Mouse (Mus musculus) limb, embryonic 10.5 days (tissue): ENCODE results near the gene Ggct. TPM values are rescaled to one million over a fixed set of nuclear protein-coding genes. Genes with fewer than 3 reads are reported as not detected.

Source experiments
- DNase-seq: peaks from one replicate; pipeline ENCODE4 v3.0.0-alpha.2; 2017; ENCODE audit warnings: low spot score
- H3K27ac ChIP-seq: fragments of 300-500 bp; sonication (generic); 2 replicates; pipeline ENCODE4 v1.5.1; 2016; ENCODE audit warnings: mild to moderate bottlenecking
- H3K27me3 ChIP-seq: fragments of 300-500 bp; sonication (generic); 2 replicates; pipeline ENCODE4 v1.6.1; 2016; ENCODE audit warnings: low read depth, mild to moderate bottlenecking; ENCODE audit not compliant: poor library complexity, severe bottlenecking
- H3K36me3 ChIP-seq: fragments of 300-500 bp; sonication (generic); 2 replicates; pipeline ENCODE4 v1.6.1; 2016; ENCODE audit warnings: mild to moderate bottlenecking, moderate library complexity
- H3K4me1 ChIP-seq: fragments of 300-500 bp; sonication (generic); 2 replicates; pipeline ENCODE4 v1.6.1; 2016
- H3K4me3 ChIP-seq: fragments of 300-500 bp; sonication (generic); 2 replicates; pipeline ENCODE4 v1.5.1; 2016; ENCODE audit warnings: mild to moderate bottlenecking, moderate library complexity
- H3K9me3 ChIP-seq: fragments of 300-500 bp; sonication (generic); replicated peaks from 2 replicates; pipeline ENCODE4 v1.6.1; 2016; ENCODE audit warnings: mild to moderate bottlenecking
- WGBS: fragments of 180-500 bp; shearing (Covaris S2); methylation state at CpG from one replicate; pipeline ENCODE4 v1.1.7; 2016; 5-methylcytosine and 5-hydroxymethylcytosine counted together
- polyA plus RNA-seq: library from polyadenylated mRNA; unstranded; fragments of >200 nt; fragmentation: Nextera tagmentation; extraction: Ambion mirVana; gene quantifications from 2 replicates; pipeline ENCODE4 v1.2.1, GENCODE M21; 2016

The Ggct gene
- polyA plus RNA-seq, 1 experiment from 2014 or later = 8.5 TPM

DNA sequence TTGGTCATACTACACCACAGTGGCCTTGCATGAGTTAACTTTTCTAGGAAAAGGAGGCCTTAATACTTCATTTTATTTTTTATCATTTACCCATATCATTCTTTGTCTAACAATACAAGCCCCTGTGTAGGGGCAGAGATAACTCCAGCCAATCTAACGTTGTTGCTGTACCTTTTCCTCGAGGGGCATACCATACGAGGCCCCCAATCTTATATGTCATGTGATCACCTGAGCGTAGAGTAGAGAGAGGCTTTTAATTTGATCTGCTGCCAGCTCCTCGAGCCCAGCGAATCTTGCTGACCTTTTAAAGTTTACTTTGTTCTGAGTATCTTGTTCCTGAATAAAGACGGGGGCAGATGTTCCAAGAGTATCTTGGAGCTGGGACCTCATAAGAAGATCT lies 19.8 kb upstream of the Ggct start:
- Histone ChIP-seq H3K4me1 (peaks cover 13% of the 10 kb centered on the region), H3K27me3 (peaks cover 8% of the 10 kb centered on the region), H3K4me3 (no peak overlapping the region), H3K36me3 (no peaks in the 10 kb centered on the region), H3K27ac (no peak overlapping the region), H3K9me3 (no peaks in the 10 kb centered on the region)
- no peak for DNase-seq
- WGBS = 88% methylated on average over 7 of the region's 7 CpGs

DNA sequence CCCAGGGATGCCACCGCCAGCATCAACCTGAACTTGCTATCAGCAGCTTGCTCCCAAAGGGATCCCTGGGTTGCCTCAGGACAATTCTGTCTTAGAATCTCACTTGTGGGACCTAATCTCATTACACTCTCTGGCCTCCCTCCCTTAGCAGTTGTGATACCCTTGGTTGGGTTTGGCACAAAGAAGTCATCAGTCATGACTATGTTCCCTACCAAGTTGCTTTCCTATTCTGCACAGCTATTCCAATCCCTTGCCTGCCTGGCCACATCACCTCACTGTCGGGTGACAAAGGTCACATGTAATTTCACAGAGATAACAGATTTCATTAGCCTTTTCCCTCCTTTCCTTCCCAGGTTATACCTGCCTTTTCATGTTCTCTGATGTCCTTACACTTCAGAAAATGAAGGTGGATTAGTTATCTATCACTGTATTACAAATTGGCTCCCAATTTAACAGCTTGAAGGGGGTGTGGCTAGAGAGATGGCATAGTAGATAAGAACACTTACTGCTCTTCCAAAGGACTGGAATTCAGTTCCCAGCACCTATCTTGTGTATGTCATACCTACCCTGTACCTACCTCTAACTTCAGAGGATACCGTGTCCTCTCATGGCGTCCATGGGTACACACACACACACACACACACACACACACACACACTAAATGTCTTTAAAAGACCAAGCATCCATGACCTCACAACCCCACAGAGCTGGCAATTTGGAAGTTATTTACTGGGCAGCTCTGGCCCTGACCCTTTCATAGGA lies 17.8 kb upstream of the Ggct start:
- no peak for DNase-seq
- 79% methylated on average over 4 of the region's 4 CpGs for WGBS
- H3K4me1 ChIP-seq = no peaks in the 10 kb centered on the region
- H3K4me3 ChIP-seq = peak overlapping the region; percentile 13; the same call in 1 of the 2 replicates
- H3K36me3 ChIP-seq = no peaks in the 10 kb centered on the region
- peaks cover 8% of the 10 kb centered on the region for H3K27me3 ChIP-seq
- H3K27ac ChIP-seq = peak overlapping the region; percentile 56; the same call in 1 of the 2 replicates
- H3K9me3 ChIP-seq = no peaks in the 10 kb centered on the region

DNA sequence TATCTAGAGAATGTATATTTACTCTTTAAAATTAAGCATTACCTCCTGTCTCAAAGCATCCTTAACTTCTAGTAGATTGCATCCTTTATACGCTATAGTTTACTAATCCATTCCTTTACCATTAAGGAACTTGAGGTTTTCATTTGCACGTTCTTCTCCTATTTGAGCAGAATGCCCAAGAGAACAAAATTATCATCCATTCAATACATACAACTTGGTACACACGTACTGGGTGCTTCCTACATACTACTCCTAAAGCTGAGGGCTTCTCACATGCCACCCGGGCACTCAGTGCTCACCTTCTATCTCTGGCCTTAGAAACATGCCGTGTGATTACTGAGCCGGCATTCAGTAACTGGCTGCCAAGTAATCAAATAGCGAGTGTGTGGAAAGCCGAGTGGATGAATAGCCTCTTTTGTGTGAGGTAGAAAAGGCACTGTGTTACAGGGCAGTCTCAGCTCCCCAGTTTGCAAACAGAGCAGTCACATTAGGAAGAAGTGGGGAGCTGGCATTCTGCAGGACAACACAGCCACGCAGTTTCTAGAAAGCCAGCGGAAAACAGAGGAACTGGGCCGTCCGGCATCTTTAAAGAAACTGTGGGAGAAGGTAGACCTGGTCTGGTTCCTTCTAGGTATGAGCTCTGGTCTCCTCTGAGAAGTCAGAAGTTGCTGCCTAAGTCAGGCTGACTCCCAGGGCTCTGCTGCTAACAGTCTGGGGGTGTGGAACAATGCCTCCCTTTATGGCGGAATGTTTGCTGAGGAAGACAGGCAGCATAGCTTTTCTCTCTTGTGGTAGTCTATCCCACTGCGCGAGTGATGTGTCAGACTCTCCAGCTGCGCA lies 16.9 kb upstream of the Ggct start:
- Histone ChIP-seq H3K9me3 (no peaks in the 10 kb centered on the region), H3K27ac (peak overlapping the region; percentile 56; the same call in 1 of the 2 replicates), H3K36me3 (no peaks in the 10 kb centered on the region), H3K27me3 (peaks cover 8% of the 10 kb centered on the region), H3K4me3 (peak overlapping the region; percentile 13; the same call in 1 of the 2 replicates), H3K4me1 (no peaks in the 10 kb centered on the region)
- no peak for DNase-seq
- 49% methylated on average over 16 of the region's 16 CpGs for WGBS

DNA sequence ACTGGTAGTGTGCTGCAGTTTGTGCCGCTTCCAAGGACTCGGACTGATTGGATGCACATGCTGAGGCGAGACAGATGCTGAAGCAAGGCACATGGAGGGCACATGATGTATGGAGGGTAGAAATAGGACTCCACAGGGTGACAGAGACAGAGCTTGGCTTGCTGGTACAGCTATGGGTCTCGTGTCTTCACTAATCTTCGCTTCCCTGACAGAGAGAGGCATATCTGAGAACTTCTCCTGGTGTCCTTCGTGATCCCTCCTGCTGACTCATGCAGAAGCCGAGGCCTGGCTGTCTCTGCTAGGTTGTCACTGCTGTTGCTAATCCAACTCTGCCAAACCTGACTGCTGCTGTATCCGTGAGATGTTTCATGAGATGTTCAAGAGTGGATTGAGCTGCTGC lies 15.7 kb upstream of the Ggct start:
- DNase-seq = no peak
- Histone ChIP-seq H3K36me3 (no peaks in the 10 kb centered on the region), H3K27me3 (peaks cover 8% of the 10 kb centered on the region), H3K4me3 (no peak overlapping the region), H3K4me1 (no peaks in the 10 kb centered on the region), H3K27ac (no peak overlapping the region), H3K9me3 (no peaks in the 10 kb centered on the region)
- 84% methylated on average over 8 of the region's 8 CpGs for WGBS

DNA sequence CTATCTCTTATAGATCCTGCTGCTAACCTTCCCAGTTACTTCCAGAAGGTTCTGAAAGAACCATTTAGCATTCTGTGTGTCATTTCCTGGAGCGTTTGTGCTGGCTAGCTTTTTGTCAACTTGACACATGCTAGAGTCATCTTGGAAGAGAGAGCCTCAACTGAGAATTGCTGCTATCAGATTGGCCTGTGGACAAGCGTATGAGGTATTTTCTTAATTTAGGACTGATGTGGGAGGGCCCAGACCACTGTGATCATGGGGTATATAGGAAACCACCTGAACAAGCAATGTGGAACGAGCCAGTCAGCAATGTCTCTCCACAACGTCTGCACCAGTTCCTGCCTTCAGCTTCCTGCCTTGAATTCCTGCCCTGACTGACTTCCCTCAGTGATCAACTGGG lies 10.8 kb upstream of the Ggct start:
- H3K4me1 ChIP-seq = no peaks in the 10 kb centered on the region
- H3K4me3 ChIP-seq = no peak overlapping the region
- no peaks in the 10 kb centered on the region for H3K9me3 ChIP-seq
- no peak for DNase-seq
- no peaks in the 10 kb centered on the region for H3K27me3 ChIP-seq
- H3K27ac ChIP-seq = no peak overlapping the region
- WGBS = 83% methylated on average over 4 of the region's 4 CpGs
- no peaks in the 10 kb centered on the region for H3K36me3 ChIP-seq

DNA sequence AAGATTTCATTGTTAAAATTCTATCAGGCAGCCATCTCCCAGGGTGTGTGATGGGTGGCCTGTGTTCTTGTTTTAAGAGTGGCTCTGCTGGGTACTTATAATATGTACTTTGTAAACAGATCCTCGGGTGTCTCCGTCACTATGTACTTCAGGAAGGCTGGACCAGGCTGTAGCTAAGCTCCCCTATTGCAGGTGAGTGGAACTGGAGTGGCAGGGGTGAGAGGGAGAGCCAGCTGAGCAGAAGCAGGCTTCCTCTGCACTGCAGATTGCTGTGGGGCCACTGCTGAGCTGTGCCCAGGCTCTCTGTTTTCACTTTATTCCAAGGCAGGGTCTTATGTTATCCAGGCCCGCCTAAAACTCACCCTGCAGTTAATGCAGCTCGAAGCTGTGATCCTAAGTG lies 9.7 kb upstream of the Ggct start:
- Histone ChIP-seq H3K36me3 (no peaks in the 10 kb centered on the region), H3K27me3 (no peaks in the 10 kb centered on the region), H3K27ac (no peak overlapping the region), H3K4me3 (no peak overlapping the region), H3K4me1 (no peaks in the 10 kb centered on the region), H3K9me3 (no peaks in the 10 kb centered on the region)
- WGBS = 79% methylated on average over 4 of the region's 4 CpGs
- DNase-seq = no peak

DNA sequence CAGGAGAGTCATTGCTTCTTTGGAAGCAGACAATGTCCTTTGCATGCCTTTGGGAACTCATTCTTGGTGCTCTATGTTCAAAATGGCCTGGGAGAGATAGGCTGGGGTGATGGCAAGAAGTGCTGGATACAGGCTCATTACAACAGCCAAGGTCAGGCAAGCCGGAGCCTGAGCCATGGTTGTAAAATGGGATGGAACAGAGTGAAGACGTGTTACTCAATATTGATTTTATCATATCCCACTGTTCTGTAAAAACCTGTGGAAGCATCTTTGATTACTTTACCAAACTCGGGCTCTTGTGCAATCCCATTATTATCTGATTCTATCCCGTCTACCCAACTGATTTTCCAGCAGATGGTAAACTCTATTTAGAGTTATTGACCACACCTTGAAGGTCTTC lies 8.6 kb upstream of the Ggct start:
- Histone ChIP-seq H3K9me3 (no peaks in the 10 kb centered on the region), H3K27ac (no peak overlapping the region), H3K36me3 (no peaks in the 10 kb centered on the region), H3K4me3 (no peak overlapping the region), H3K27me3 (no peaks in the 10 kb centered on the region), H3K4me1 (no peaks in the 10 kb centered on the region)
- 88% methylated on average over 4 of the region's 4 CpGs for WGBS
- no peak for DNase-seq

DNA sequence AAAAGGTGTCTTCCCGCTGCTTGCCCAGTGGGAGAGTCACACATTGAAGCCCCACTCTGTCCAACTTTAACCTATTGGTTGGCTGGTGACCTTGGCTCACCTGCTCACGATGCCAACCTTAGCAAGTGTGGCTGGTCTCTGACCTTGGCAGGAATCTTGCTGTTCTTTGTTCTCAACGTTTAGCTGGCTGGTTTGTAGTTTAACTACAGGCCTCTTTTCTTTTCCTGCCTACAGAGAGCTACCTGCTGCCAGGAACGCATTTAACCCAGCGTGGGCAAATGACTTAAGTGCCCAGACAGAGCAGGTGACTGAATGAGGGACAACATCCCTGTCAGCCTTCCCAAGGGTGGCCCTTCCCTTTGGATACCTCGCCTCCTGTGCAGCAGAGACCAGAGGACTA lies 5.0 kb upstream of the Ggct start:
- H3K27ac ChIP-seq = no peak overlapping the region
- H3K27me3 ChIP-seq = no peaks in the 10 kb centered on the region
- no peak overlapping the region for H3K4me3 ChIP-seq
- WGBS = 84% methylated on average over 6 of the region's 6 CpGs
- H3K9me3 ChIP-seq = no peaks in the 10 kb centered on the region
- H3K4me1 ChIP-seq = peaks cover 5% of the 10 kb centered on the region; the same call in 1 of the 2 replicates
- no peaks in the 10 kb centered on the region for H3K36me3 ChIP-seq
- no peak for DNase-seq

DNA sequence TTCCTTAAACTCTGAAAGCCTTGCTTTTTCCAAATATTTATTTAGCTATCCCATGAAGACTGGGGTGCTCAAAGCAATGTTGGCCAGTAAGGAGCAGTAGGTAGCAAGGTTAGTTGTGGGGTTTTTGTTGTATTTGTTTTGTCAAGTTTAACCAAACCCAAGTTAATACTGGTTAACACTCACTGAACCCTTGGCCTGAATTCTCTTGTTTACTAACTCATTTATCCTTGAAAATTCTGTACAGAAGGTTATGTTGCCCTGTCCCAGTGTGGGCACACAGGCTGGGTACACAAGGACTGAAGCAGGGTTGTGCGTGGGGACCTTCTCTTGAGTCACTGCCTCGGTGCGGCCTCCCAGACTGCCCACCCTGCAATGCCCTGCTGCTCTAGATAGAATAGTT lies 3.6 kb upstream of the Ggct start:
- H3K4me3 ChIP-seq = no peak overlapping the region
- no peak for DNase-seq
- WGBS = 88% methylated on average over 3 of the region's 3 CpGs
- H3K4me1 ChIP-seq = peaks cover 15% of the 10 kb centered on the region
- H3K9me3 ChIP-seq = no peaks in the 10 kb centered on the region
- no peaks in the 10 kb centered on the region for H3K27me3 ChIP-seq
- no peaks in the 10 kb centered on the region for H3K36me3 ChIP-seq
- H3K27ac ChIP-seq = no peak overlapping the region

DNA sequence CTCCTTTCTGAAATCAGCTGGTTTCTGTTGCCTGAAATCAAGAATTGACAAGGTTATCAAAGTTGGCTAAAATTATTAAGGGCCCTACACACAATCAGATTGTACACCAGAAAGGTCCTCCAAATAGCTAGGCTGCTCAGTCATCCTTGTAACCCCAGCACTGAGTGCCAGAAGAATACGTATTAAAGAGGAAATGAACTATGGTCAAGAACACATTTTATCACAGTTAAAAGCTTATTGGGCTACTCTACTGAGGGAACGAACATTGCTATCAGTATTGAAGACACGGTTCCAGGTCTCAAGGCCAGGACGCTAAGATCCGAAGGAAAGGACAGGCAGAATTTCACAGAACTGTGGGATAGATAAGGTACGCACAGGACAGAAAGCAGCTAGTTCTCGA lies 609 bp downstream of the Ggct start:
- whole genome bisulfite sequencing = 11% methylated on average over 7 of the region's 7 CpGs
- Histone ChIP-seq H3K36me3 (no peaks in the 10 kb centered on the region), H3K27me3 (no peaks in the 10 kb centered on the region), H3K27ac (peak overlapping the region; percentile 73), H3K4me1 (peaks cover 15% of the 10 kb centered on the region), H3K9me3 (no peaks in the 10 kb centered on the region), H3K4me3 (peak overlapping the region; percentile 61)
- no peak for DNase-seq

DNA sequence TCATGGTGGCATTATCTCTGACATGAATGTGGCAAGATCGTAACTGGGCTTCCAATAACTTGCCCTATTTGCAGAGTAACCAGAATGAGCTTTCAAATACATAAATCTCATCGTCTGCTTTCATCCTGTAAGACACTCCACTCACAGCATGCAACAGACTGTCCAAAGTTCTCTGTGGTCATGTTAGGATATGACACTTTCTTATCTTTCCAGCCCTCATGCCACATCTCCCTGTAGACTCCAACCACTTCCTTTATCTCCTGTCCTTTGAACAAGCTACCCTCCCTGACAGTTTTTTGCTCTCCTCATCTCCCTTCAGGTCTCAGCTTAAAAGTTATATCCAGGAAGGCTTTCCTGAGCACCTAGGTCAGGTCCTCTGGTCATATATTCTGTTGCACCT lies 1.6 kb downstream of the Ggct start:
- Histone ChIP-seq H3K9me3 (no peaks in the 10 kb centered on the region), H3K4me1 (peaks cover 15% of the 10 kb centered on the region), H3K36me3 (no peaks in the 10 kb centered on the region), H3K27me3 (no peaks in the 10 kb centered on the region), H3K4me3 (no peak overlapping the region), H3K27ac (no peak overlapping the region)
- no peak for DNase-seq
- WGBS = 95% methylated on average over 2 of the region's 2 CpGs

DNA sequence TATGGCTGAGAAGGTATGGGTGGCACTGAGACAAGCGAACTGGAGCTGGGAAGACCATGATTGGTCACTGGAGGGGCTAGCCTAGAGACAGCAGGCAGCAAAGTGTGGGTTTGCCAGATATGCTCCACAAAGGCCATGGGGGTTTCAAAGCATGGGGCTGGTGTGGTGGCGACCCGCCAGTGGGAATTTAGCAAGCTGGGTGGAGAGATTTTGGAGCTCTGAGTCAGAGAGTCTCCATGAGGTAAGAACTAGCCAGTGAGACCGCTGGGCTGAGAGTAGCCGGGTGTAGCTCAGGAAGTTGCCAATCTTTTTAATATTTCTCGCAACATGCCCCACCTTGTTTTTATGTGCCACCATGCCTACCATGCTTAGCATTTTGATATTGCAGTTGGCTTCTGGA lies 4.6 kb downstream of the Ggct start:
- Histone ChIP-seq H3K27me3 (no peaks in the 10 kb centered on the region), H3K9me3 (no peaks in the 10 kb centered on the region), H3K36me3 (no peaks in the 10 kb centered on the region), H3K4me3 (no peak overlapping the region), H3K27ac (no peak overlapping the region), H3K4me1 (peaks cover 12% of the 10 kb centered on the region)
- DNase-seq = no peak
- WGBS = 96% methylated on average over 6 of the region's 6 CpGs

DNA sequence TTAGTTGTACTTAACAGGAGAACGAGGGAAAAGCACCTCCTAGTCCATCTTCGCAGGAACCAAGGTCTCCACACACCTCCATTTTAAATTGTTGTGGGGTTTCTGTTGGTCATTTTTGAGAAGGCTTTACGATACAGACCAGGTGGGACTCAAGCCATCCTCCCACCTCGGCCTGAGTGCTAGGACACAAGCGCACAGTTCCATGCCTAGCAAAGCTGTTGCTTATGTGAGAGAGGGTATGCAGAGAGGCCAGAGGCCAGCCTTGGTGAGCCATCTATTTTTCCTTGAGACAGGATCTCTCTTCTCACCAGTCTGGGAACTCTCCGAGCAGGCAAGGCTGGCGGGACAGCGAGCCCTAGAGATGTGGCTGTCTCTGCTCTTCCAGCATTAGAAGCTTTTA lies 8.7 kb downstream of the Ggct start:
- H3K4me1 ChIP-seq = no peaks in the 10 kb centered on the region
- no peaks in the 10 kb centered on the region for H3K27me3 ChIP-seq
- no peaks in the 10 kb centered on the region for H3K36me3 ChIP-seq
- DNase-seq = no peak
- no peaks in the 10 kb centered on the region for H3K9me3 ChIP-seq
- no peak overlapping the region for H3K4me3 ChIP-seq
- WGBS = 92% methylated on average over 8 of the region's 8 CpGs
- no peak overlapping the region for H3K27ac ChIP-seq
